Mouse (Mus musculus) MEL (cell line): ENCODE results near the gene Grtp1. TPM values are rescaled to one million over a fixed set of nuclear protein-coding genes. Genes with fewer than 3 reads are reported as not detected.

Experiments used
- DNase-seq: peaks from one replicate; pipeline ENCODE4 v3.0.0; 2011; ENCODE audit warnings: low read depth, low spot score
- H3K27ac ChIP-seq: 2 replicates; pipeline ENCODE4 v1.5.1; 2012; ENCODE audit warnings: low read depth, mild to moderate bottlenecking, control low read depth, low read length, moderate library complexity; ENCODE audit not compliant: control insufficient read depth
- H3K27me3 ChIP-seq, 2 experiments: fragments of 150-350 bp in 1 of 2; sonication (generic) in 1 of 2; 2 replicates each; pipeline ENCODE4 v1.6.1; 2012; ENCODE audit warnings: low read length in 2 of 2, mild to moderate bottlenecking in 2 of 2, improper control_type of control experiment in 1 of 2, moderate library complexity in 1 of 2; ENCODE audit not compliant: insufficient read depth in 2 of 2, control insufficient read depth in 1 of 2
- H3K36me3 ChIP-seq, 2 experiments: 2 replicates each; pipeline ENCODE4 v1.6.1; 2012 to 2014; ENCODE audit warnings: low read length in 2 of 2, improper control_type of control experiment in 1 of 2, inconsistent platforms in 1 of 2, mild to moderate bottlenecking in 1 of 2; ENCODE audit not compliant: insufficient read depth in 2 of 2, control insufficient read depth in 1 of 2
- H3K4me1 ChIP-seq, 2 experiments: fragments of 150-350 bp in 1 of 2; sonication (generic) in 1 of 2; 2 replicates each; pipeline ENCODE4 v1.6.1; 2012; ENCODE audit warnings: low read length in 2 of 2, improper control_type of control experiment in 1 of 2, mild to moderate bottlenecking in 1 of 2; ENCODE audit not compliant: insufficient read depth in 2 of 2, control insufficient read depth in 1 of 2
- H3K4me3 ChIP-seq, 2 experiments: fragments of 150-350 bp in 1 of 2; sonication (generic) in 1 of 2; 2 replicates each; pipeline ENCODE4 v1.5.1; 2012; ENCODE audit warnings: low read depth in 2 of 2, low read length in 2 of 2, mild to moderate bottlenecking in 2 of 2, moderate library complexity in 2 of 2, control low read depth in 1 of 2, improper control_type of control experiment in 1 of 2; ENCODE audit not compliant: control insufficient read depth in 1 of 2, insufficient read depth in 1 of 2
- H3K79me2 ChIP-seq: 2 replicates; pipeline ENCODE4 v1.6.1; 2012; ENCODE audit warnings: mild to moderate bottlenecking, low read length, moderate library complexity; ENCODE audit not compliant: control insufficient read depth, poor library complexity, insufficient read depth
- H3K9ac ChIP-seq: 2 replicates; pipeline ENCODE4 v1.6.1; 2012; ENCODE audit warnings: low read depth, mild to moderate bottlenecking, control low read depth, low read length, moderate library complexity; ENCODE audit not compliant: control insufficient read depth, poor library complexity, severe bottlenecking
- H3K9me3 ChIP-seq: fragments of 150-350 bp; sonication (generic); replicated peaks from 2 replicates; pipeline ENCODE4 v1.6.1; 2012; ENCODE audit warnings: mild to moderate bottlenecking, low read length, improper control_type of control experiment, moderate library complexity; ENCODE audit not compliant: insufficient read depth
- BHLHE40 ChIP-seq: IDR thresholded peaks from 2 replicates; pipeline ENCODE4 v1.6.1; 2012; ENCODE audit warnings: low read depth, mild to moderate bottlenecking, inconsistent platforms, low read length, improper control_type of control experiment, borderline replicate concordance
- CHD2 ChIP-seq: IDR thresholded peaks from 2 replicates; pipeline ENCODE4 v1.6.1; 2011; ENCODE audit warnings: low read length, improper control_type of control experiment
- ELF1 ChIP-seq: IDR thresholded peaks from 2 replicates; pipeline ENCODE4 v1.6.1; 2014; ENCODE audit warnings: low read depth, mild to moderate bottlenecking, inconsistent platforms, low read length, improper control_type of control experiment, moderate library complexity
- GABPA ChIP-seq: IDR thresholded peaks from 2 replicates; pipeline ENCODE4 v1.6.1; 2012; ENCODE audit warnings: low read depth, mild to moderate bottlenecking, inconsistent platforms, low read length, improper control_type of control experiment, moderate library complexity
- JUND ChIP-seq: IDR thresholded peaks from 2 replicates; pipeline ENCODE4 v1.6.1; 2011; ENCODE audit warnings: low read depth, mild to moderate bottlenecking, improper control_type of control experiment, low read length
- KAT2A ChIP-seq: conservative IDR thresholded peaks from 2 replicates; pipeline ENCODE4 v1.6.1; 2012; ENCODE audit warnings: low read depth, low read length, improper control_type of control experiment, inconsistent platforms
- MAFK ChIP-seq: IDR thresholded peaks from 2 replicates; pipeline ENCODE4 v1.6.1; 2011; ENCODE audit warnings: low read depth, mild to moderate bottlenecking, low read length, improper control_type of control experiment, borderline replicate concordance
- MAZ ChIP-seq: IDR thresholded peaks from 2 replicates; pipeline ENCODE4 v1.6.1; 2012; ENCODE audit warnings: low read depth, mild to moderate bottlenecking, inconsistent platforms, low read length, improper control_type of control experiment
- NRF1 ChIP-seq: IDR thresholded peaks from 2 replicates; pipeline ENCODE4 v1.6.1; 2014; ENCODE audit warnings: low read depth, mild to moderate bottlenecking, inconsistent platforms, low read length, improper control_type of control experiment, moderate library complexity; ENCODE audit not compliant: poor library complexity, insufficient read depth, severe bottlenecking
- POLR2A ChIP-seq, 2 experiments: IDR thresholded peaks; 2 replicates each; pipeline ENCODE4 v1.6.1; 2011 to 2012; ENCODE audit warnings: low read length in 2 of 2, mild to moderate bottlenecking in 2 of 2, control low read depth in 1 of 2, improper control_type of control experiment in 1 of 2, low read depth in 1 of 2, moderate library complexity in 1 of 2; ENCODE audit not compliant: control insufficient read depth in 1 of 2, insufficient read depth in 1 of 2, poor library complexity in 1 of 2
- POLR2AphosphoS2 ChIP-seq: IDR thresholded peaks from 2 replicates; pipeline ENCODE4 v1.6.1; 2011; ENCODE audit warnings: low read length, improper control_type of control experiment
- POLR2AphosphoS5 ChIP-seq: IDR thresholded peaks from 2 replicates; pipeline ENCODE4 v1.6.1; 2012; ENCODE audit warnings: low read depth, borderline replicate concordance, mild to moderate bottlenecking, inconsistent platforms, low read length, moderate library complexity, mixed read lengths
- TAL1 ChIP-seq: IDR thresholded peaks from 2 replicates; pipeline ENCODE4 v1.6.1; 2012; ENCODE audit warnings: mild to moderate bottlenecking, inconsistent platforms, low read length, moderate library complexity, mixed read lengths
- TCF12 ChIP-seq: IDR thresholded peaks from 2 replicates; pipeline ENCODE4 v1.6.1; 2014; ENCODE audit warnings: low read depth, mild to moderate bottlenecking, inconsistent platforms, low read length, improper control_type of control experiment, moderate library complexity
- ZKSCAN1 ChIP-seq: IDR thresholded peaks from 2 replicates; pipeline ENCODE4 v1.6.1; 2012; ENCODE audit warnings: low read depth, mild to moderate bottlenecking, inconsistent platforms, low read length, improper control_type of control experiment, moderate library complexity
- ZMIZ1 ChIP-seq: IDR thresholded peaks from 2 replicates; pipeline ENCODE4 v1.6.1; 2012; ENCODE audit warnings: low read depth, mild to moderate bottlenecking, inconsistent platforms, low read length, improper control_type of control experiment, moderate library complexity
- polyA plus RNA-seq, 2 experiments: library from polyadenylated mRNA; stranded (reverse) in 1 of 2; unstranded in 1 of 2; fragments of >175 nt in 1 of 2; fragments of >200 nt in 1 of 2; gene quantifications; 2 replicates each; pipeline versions ENCODE4 v1.2.1 to v1.2.4; 2012; ENCODE audit warnings: low replicate concordance in 2 of 2, low read depth in 1 of 2; ENCODE audit not compliant: insufficient read length in 2 of 2, insufficient read depth in 1 of 2, missing spikeins in 1 of 2
- total RNA-seq: library from RNA; depleted of rRNA; stranded (reverse); fragments of 300-350 nt; gene quantifications from 2 replicates; pipeline ENCODE4 v1.2.3, GENCODE M21; 2012

Gene Grtp1
- total and polyA plus RNA-seq, 3 experiments, result 11.9 to 15.1 TPM; not detected in 1

DNA sequence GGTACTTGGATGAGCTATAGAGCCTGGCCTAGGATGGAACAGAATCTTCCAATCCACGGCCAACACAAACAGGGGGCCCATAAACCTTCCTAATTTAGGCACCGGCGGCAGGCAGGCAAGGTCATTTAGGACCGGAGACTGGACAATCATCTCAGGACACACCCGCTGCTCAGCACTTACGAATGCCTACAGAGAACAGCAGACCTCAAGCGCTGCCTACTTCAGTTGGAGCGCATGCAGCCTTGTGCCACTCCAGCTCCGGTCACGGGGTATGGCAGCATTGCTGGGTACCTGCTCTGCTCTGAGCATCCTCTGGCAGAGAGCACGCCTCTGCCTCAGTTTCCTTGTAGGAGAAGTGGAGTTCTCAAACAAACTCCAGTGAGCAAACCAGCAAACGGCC, 29.4 kb upstream of the Grtp1 start:
- Histone ChIP-seq H3K4me1 (no peaks in the 10 kb centered on the region), H3K27me3 (peaks cover 18 to 26% of the 10 kb centered on the region in 2 experiments), H3K4me3 (no peak overlapping the region), H3K9ac (no peak overlapping the region), H3K36me3 (no peaks in the 10 kb centered on the region), H3K9me3 (no peaks in the 10 kb centered on the region), H3K27ac (no peak overlapping the region), H3K79me2 (no peaks in the 10 kb centered on the region)
- no peak for DNase-seq
- no peak for TF ChIP-seq ZKSCAN1
- TF ChIP-seq ZMIZ1, result no peak
- no peak for TF ChIP-seq POLR2A (IDR thresholded peaks at IDR 0.05; ENCODE audit: control insufficient read depth in 1 of 2, insufficient read depth in 1 of 2, low read depth in 1 of 2, low read length in 2 of 2, poor library complexity in 1 of 2)
- TF ChIP-seq CHD2, result no peak

DNA sequence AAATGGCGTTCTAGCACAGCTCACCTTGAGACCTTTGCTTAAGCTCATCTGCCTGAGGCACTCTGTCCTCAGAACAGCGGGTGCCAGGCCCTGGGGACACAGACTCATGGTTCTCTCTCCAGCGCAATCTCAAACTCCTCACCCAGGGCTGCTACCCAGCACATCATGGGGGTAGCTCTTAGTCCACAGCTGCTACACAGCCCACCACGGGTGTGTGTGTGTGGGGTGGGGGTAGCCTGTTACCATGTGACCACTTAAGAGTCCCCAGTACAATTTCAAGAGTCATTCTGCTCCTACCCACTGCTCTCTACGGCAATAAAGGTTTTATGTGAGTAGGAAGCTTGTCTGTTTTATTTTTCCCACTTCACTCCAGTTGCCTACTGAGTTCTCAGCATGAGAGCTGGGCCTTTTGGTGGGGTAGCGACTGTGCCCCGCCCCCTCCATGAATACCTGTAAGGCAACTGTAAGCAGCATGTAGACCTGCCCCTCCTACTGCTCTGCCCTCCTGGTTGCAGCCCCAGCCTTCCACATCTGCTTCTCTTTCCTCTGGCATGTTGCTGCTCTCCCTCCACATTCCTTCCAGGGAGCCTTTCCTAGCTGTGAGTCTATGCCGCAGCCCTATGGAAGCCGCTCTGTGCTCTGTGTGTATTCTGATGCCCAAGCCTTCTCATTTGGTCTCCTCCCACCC, 28.6 kb upstream of the Grtp1 start:
- H3K36me3 ChIP-seq, result no peaks in the 10 kb centered on the region
- H3K4me3 ChIP-seq, result no peak overlapping the region
- H3K4me1 ChIP-seq, result no peaks in the 10 kb centered on the region
- H3K9me3 ChIP-seq, result no peaks in the 10 kb centered on the region
- TF ChIP-seq BHLHE40, result no peak
- no peak for TF ChIP-seq NRF1
- no peak for TF ChIP-seq GABPA
- TF ChIP-seq POLR2AphosphoS2, result no peak
- no peak for TF ChIP-seq MAFK
- TF ChIP-seq JUND, result no peak
- TF ChIP-seq TCF12, result no peak
- TF ChIP-seq TAL1, result no peak
- TF ChIP-seq ZKSCAN1, result no peak
- TF ChIP-seq MAZ, result no peak
- no peak for TF ChIP-seq POLR2AphosphoS5
- TF ChIP-seq KAT2A, result no peak
- TF ChIP-seq CHD2, result no peak
- no peak for TF ChIP-seq ELF1
- no peaks in the 10 kb centered on the region for H3K79me2 ChIP-seq
- DNase-seq, result no peak
- no peak overlapping the region for H3K9ac ChIP-seq
- peaks cover 15 to 20% of the 10 kb centered on the region in 2 experiments for H3K27me3 ChIP-seq
- H3K27ac ChIP-seq, result no peak overlapping the region
